Mouse (Mus musculus) CH12.LX (cell line): ENCODE data around the gene Dtl. TPM values are rescaled to one million over a fixed set of nuclear protein-coding genes. Genes with fewer than 3 reads are reported as not detected.

Experiments used
- DNase-seq: peaks from one replicate; pipeline ENCODE4 v3.0.0-alpha.2; 2013; ENCODE audit errors: extremely low read depth
- H3K27ac ChIP-seq: 2 replicates; pipeline ENCODE4 v1.5.1; 2012; ENCODE audit warnings: low read depth, mild to moderate bottlenecking, control low read depth, moderate library complexity; ENCODE audit not compliant: insufficient read depth
- H3K27me3 ChIP-seq: replicated peaks from 2 replicates; pipeline ENCODE3; 2012; ENCODE audit warnings: inconsistent platforms
- H3K36me3 ChIP-seq, 2 experiments: replicated peaks in 1 of 2; 2 replicates each; pipeline versions ENCODE3 to v1.6.1; 2012; ENCODE audit warnings: inconsistent platforms in 1 of 2, low read length in 1 of 2, mild to moderate bottlenecking in 1 of 2, mixed read lengths in 1 of 2, moderate library complexity in 1 of 2; ENCODE audit not compliant: control insufficient read depth in 1 of 2, insufficient read depth in 1 of 2
- H3K4me1 ChIP-seq, 2 experiments: 2 replicates each; pipeline ENCODE4 v1.6.1; 2012; ENCODE audit warnings: inconsistent platforms in 1 of 2, moderate library complexity in 1 of 2; ENCODE audit not compliant: insufficient read depth in 2 of 2, control insufficient read depth in 1 of 2
- H3K4me2 ChIP-seq: 2 replicates; pipeline ENCODE4 v1.6.1; 2012; ENCODE audit warnings: low read depth, mild to moderate bottlenecking, control low read depth; ENCODE audit not compliant: poor library complexity, insufficient read depth, severe bottlenecking
- H3K4me3 ChIP-seq, 3 experiments: fragments of 150-350 bp in 1 of 3; sonication (generic) in 1 of 3; replicated peaks in 1 of 3; 2 replicates each; pipeline versions ENCODE3 to v1.5.1; 2011 to 2012; ENCODE audit warnings: low read depth in 2 of 3, low read length in 2 of 3, mild to moderate bottlenecking in 2 of 3, moderate library complexity in 2 of 3, control low read depth in 1 of 3, improper control_type of control experiment in 1 of 3, inconsistent platforms in 1 of 3, mixed read lengths in 1 of 3; ENCODE audit not compliant: poor library complexity in 1 of 3
- H3K79me2 ChIP-seq: replicated peaks from 2 replicates; pipeline ENCODE4 v1.6.1; 2012; ENCODE audit warnings: mild to moderate bottlenecking, moderate library complexity; ENCODE audit not compliant: control insufficient read depth, poor library complexity, insufficient read depth, severe bottlenecking; ENCODE audit errors: extremely low read depth
- H3K9ac ChIP-seq: 2 replicates; pipeline ENCODE4 v1.6.1; 2012; ENCODE audit warnings: low read depth, mild to moderate bottlenecking, control low read depth, moderate library complexity; ENCODE audit not compliant: insufficient read depth
- H3K9me3 ChIP-seq: replicated peaks from 2 replicates; pipeline ENCODE3; 2012; ENCODE audit warnings: low read length, inconsistent platforms, mixed read lengths
- CHD2 ChIP-seq: IDR thresholded peaks from 2 replicates; pipeline ENCODE4 v1.6.1; 2011; ENCODE audit warnings: low read length, improper control_type of control experiment
- CTCF ChIP-seq, 2 experiments: IDR thresholded peaks in 1 of 2; conservative IDR thresholded peaks in 1 of 2; 2 replicates each; pipeline ENCODE4 v1.5.1; 2011 to 2012; ENCODE audit warnings: low read depth in 2 of 2, low read length in 2 of 2, improper control_type of control experiment in 1 of 2, inconsistent platforms in 1 of 2, mild to moderate bottlenecking in 1 of 2, moderate library complexity in 1 of 2
- E2F4 ChIP-seq: IDR thresholded peaks from 2 replicates; pipeline ENCODE4 v1.6.1; 2011; ENCODE audit warnings: low read depth, low read length, improper control_type of control experiment; ENCODE audit not compliant: insufficient replicate concordance
- ELF1 ChIP-seq: IDR thresholded peaks from 2 replicates; pipeline ENCODE4 v1.6.1; 2014; ENCODE audit warnings: low read depth, mild to moderate bottlenecking, inconsistent platforms, low read length, improper control_type of control experiment
- EP300 ChIP-seq: IDR thresholded peaks from 2 replicates; pipeline ENCODE4 v1.6.1; 2011; ENCODE audit warnings: low read length, improper control_type of control experiment
- ETS1 ChIP-seq: conservative IDR thresholded peaks from 2 replicates; pipeline ENCODE4 v1.6.1; 2012; ENCODE audit warnings: low read depth, mild to moderate bottlenecking, inconsistent platforms, low read length, improper control_type of control experiment, moderate library complexity
- GABPA ChIP-seq: IDR thresholded peaks from 2 replicates; pipeline ENCODE4 v1.6.1; 2012; ENCODE audit warnings: low read depth, low read length, improper control_type of control experiment, inconsistent platforms; ENCODE audit not compliant: insufficient replicate concordance
- HCFC1 ChIP-seq: IDR thresholded peaks from 2 replicates; pipeline ENCODE4 v1.6.1; 2012; ENCODE audit warnings: low read depth, mild to moderate bottlenecking, inconsistent platforms, low read length, improper control_type of control experiment
- IRF4 ChIP-seq: IDR thresholded peaks from 2 replicates; pipeline ENCODE4 v1.6.1; 2014; ENCODE audit warnings: low read depth, mild to moderate bottlenecking, inconsistent platforms, low read length, improper control_type of control experiment
- JUN ChIP-seq: IDR thresholded peaks from 2 replicates; pipeline ENCODE4 v1.6.1; 2011; ENCODE audit warnings: low read depth, mild to moderate bottlenecking, low read length, improper control_type of control experiment, moderate library complexity; ENCODE audit not compliant: insufficient read depth
- KAT2A ChIP-seq: IDR thresholded peaks from 2 replicates; pipeline ENCODE4 v1.6.1; 2012; ENCODE audit warnings: low read length, improper control_type of control experiment, inconsistent platforms; ENCODE audit not compliant: insufficient replicate concordance
- MAZ ChIP-seq: IDR thresholded peaks from 2 replicates; pipeline ENCODE4 v1.6.1; 2012; ENCODE audit warnings: low read depth, mild to moderate bottlenecking, inconsistent platforms, low read length, improper control_type of control experiment, moderate library complexity
- MEF2A ChIP-seq: IDR thresholded peaks from 2 replicates; pipeline ENCODE4 v1.6.1; 2014; ENCODE audit warnings: low read depth, mild to moderate bottlenecking, inconsistent platforms, low read length, improper control_type of control experiment, borderline replicate concordance
- NELFE ChIP-seq: IDR thresholded peaks from 2 replicates; pipeline ENCODE4 v1.6.1; 2011; ENCODE audit warnings: low read depth, low read length, improper control_type of control experiment
- NRF1 ChIP-seq: IDR thresholded peaks from 2 replicates; pipeline ENCODE4 v1.6.1; 2014; ENCODE audit warnings: low read depth, mild to moderate bottlenecking, inconsistent platforms, low read length, improper control_type of control experiment, moderate library complexity
- PAX5 ChIP-seq: IDR thresholded peaks from 2 replicates; pipeline ENCODE4 v1.6.1; 2012; ENCODE audit warnings: low read length, inconsistent platforms, mixed read lengths
- POLR2A ChIP-seq: IDR thresholded peaks from 2 replicates; pipeline ENCODE4 v1.6.1; 2011; ENCODE audit warnings: low read depth, mild to moderate bottlenecking, improper control_type of control experiment, low read length
- POLR2AphosphoS2 ChIP-seq: IDR thresholded peaks from 2 replicates; pipeline ENCODE4 v1.6.1; 2011; ENCODE audit warnings: low read depth, low read length, improper control_type of control experiment
- RAD21 ChIP-seq: IDR thresholded peaks from 2 replicates; pipeline ENCODE4 v1.6.1; 2011; ENCODE audit warnings: low read depth, mild to moderate bottlenecking, low read length, improper control_type of control experiment, moderate library complexity
- RCOR1 ChIP-seq: conservative IDR thresholded peaks from 2 replicates; pipeline ENCODE4 v1.6.1; 2012; ENCODE audit warnings: low read depth, mild to moderate bottlenecking, inconsistent platforms, low read length, improper control_type of control experiment
- UBTF ChIP-seq: IDR thresholded peaks from 2 replicates; pipeline ENCODE4 v1.6.1; 2012; ENCODE audit warnings: low read depth, mild to moderate bottlenecking, inconsistent platforms, low read length, improper control_type of control experiment, moderate library complexity
- USF2 ChIP-seq: conservative IDR thresholded peaks from 2 replicates; pipeline ENCODE4 v1.6.1; 2011; ENCODE audit warnings: low read depth, low read length, improper control_type of control experiment
- ZKSCAN1 ChIP-seq: IDR thresholded peaks from 2 replicates; pipeline ENCODE4 v1.6.1; 2012; ENCODE audit warnings: low read depth, inconsistent platforms, low read length, improper control_type of control experiment, borderline replicate concordance
- ZMIZ1 ChIP-seq: IDR thresholded peaks from 2 replicates; pipeline ENCODE4 v1.6.1; 2012; ENCODE audit warnings: low read depth, mild to moderate bottlenecking, inconsistent platforms, low read length, improper control_type of control experiment
- ZNF384 ChIP-seq: IDR thresholded peaks from 2 replicates; pipeline ENCODE4 v1.6.1; 2012; ENCODE audit warnings: low read depth, low read length, improper control_type of control experiment, inconsistent platforms
- dilution Hi-C: fragments of 300-500 bp; cut with MboI; formaldehyde crosslinking; loops from 2 replicates; pipeline ENCODE4 v1.14.3; 2020; ENCODE audit warnings: low sequenced_read_pairs; ENCODE audit not compliant: extremely low pct_unique_long_range_greater_than_20kb, extremely low pct_ligation_motif_present
- in situ Hi-C: fragments of 300-500 bp; cut with MboI; formaldehyde crosslinking; loops from 3 replicates; pipeline ENCODE4 v1.14.3; 2019; ENCODE audit warnings: low sequenced_read_pairs, low pct_ligation_motif_present, low pct_unique_long_range_greater_than_20kb, mixed read lengths
- polyA plus RNA-seq: library from polyadenylated mRNA; unstranded; fragments of >175 nt; gene quantifications from 2 replicates; pipeline ENCODE4 v1.2.1, GENCODE M21; 2012; ENCODE audit warnings: low read depth; ENCODE audit not compliant: insufficient read length
- total RNA-seq, 2 experiments: library from RNA; depleted of rRNA; stranded (reverse); fragments of 300-350 nt in 1 of 2; fragments of >200 nt in 1 of 2; gene quantifications; 2 replicates each; pipeline ENCODE4 v1.2.3; 2012 to 2014

Dtl gene
- total and polyA plus RNA-seq, 3 experiments, result 31.8 to 65.2 (median 37.9) TPM

DNA sequence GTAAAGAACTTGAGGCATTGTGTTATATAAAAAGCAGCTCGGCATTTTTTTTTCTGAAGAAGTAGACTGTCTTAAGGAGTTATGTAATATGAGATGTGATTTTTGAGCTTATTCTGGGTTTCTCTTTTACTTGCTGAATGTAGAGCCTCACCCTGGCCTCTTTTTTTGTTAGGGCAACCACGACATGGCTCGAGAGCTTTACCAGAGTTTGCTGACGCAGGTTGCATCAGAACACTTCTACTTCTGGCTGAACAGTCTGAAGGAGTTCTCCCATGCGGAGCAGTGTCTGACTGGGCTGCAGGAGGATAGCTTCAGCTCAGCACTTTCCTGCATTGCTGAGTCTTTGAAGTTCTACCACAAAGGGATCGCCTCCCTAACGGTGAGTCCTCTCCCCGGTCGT, 36.3 kb upstream of the Dtl start:
- Histone ChIP-seq H3K4me1 (peaks cover 8 to 13% of the 10 kb centered on the region in 2 experiments), H3K9me3 (no peaks in the 10 kb centered on the region), H3K4me3 (no peak overlapping the region), H3K9ac (no peak overlapping the region), H3K4me2 (no peak overlapping the region), H3K27me3 (no peaks in the 10 kb centered on the region), H3K79me2 (no peaks in the 10 kb centered on the region), H3K36me3 (peaks cover 82 to 94% of the 10 kb centered on the region in 2 experiments), H3K27ac (no peak overlapping the region)
- no peak for DNase-seq
- TF ChIP-seq HCFC1 (no peak), ZKSCAN1 (no peak), NELFE (no peak), IRF4 (no peak), ZMIZ1 (no peak), ZNF384 (no peak), MEF2A (no peak)
- in situ Hi-C loops (loop anchor here (25.0 kb wide), 1 partner anchor 101 kb away; the partner anchor contains the start of gene Lpgat1), dilution Hi-C loops (no loop called here)

DNA sequence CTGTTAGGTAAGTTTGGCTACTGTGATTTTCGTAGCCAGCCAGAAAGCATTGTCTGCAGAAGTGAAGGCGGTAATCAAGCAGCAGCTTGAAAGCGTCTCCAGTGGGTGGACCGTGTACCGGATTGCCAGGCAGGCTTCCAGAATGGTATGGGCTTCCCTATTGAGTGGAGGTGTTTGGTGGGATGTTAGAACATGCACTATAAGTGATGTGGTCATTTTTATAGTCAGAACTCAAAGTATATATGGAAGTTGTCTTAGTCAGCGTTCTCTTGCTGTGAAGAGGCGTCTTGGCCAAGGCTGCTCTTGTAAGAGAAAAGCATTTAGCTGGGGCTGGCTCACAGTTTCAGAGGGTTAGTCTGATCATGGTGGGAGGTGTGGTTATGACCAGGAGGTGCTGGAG, 35.0 kb upstream of the Dtl start:
- Histone ChIP-seq H3K79me2 (no peaks in the 10 kb centered on the region), H3K4me2 (no peak overlapping the region), H3K4me3 (no peak overlapping the region), H3K4me1 (peaks cover 13 to 27% of the 10 kb centered on the region in 2 experiments), H3K36me3 (peaks cover 82 to 95% of the 10 kb centered on the region in 2 experiments), H3K9me3 (no peaks in the 10 kb centered on the region), H3K27me3 (no peaks in the 10 kb centered on the region), H3K9ac (no peak overlapping the region), H3K27ac (no peak overlapping the region)
- TF ChIP-seq POLR2AphosphoS2, result no peak
- TF ChIP-seq NELFE, result no peak
- TF ChIP-seq UBTF, result no peak
- DNase-seq, result no peak
- in situ Hi-C loops, result loop anchor here (25.0 kb wide), 1 partner anchor 102 kb away; the partner anchor contains the start of gene Lpgat1
- dilution Hi-C loops, result no loop called here

DNA sequence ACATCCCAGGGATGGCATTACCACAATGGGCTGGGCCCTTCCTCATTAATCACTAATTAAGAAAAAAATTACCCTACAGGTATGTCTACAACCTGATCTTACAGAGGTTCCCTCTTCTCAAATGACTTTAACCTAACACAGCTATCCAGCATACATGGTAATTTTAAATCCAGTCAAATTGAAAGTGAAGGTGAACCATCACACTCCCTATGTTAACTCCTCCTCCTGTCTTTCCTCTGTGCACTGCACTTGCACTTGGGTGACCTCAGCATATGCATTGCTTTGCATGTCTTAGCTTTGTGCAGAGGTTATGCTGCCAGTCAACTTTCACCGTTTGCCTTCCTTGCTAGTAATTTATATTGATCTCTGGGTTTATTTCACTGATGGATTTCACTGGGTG, 34.2 kb upstream of the Dtl start:
- H3K79me2 ChIP-seq, result no peaks in the 10 kb centered on the region
- in situ Hi-C loops, result loop anchor here (25.0 kb wide), 1 partner anchor 103 kb away; the partner anchor contains the start of gene Lpgat1
- no peak for TF ChIP-seq CTCF (conservative IDR thresholded peaks at IDR 0.05 in 1 of 2, IDR thresholded peaks at IDR 0.05 in 1 of 2; ENCODE audit: low read depth in 2 of 2, low read length in 2 of 2)
- peak; percentile 92 for TF ChIP-seq IRF4
- no peak for TF ChIP-seq MAZ
- TF ChIP-seq USF2, result no peak
- no peak for TF ChIP-seq RCOR1
- TF ChIP-seq PAX5, result no peak
- TF ChIP-seq NRF1, result no peak
- TF ChIP-seq ELF1, result no peak
- TF ChIP-seq JUN, result peak; percentile 65
- TF ChIP-seq POLR2A, result no peak
- no peak for TF ChIP-seq NELFE
- TF ChIP-seq POLR2AphosphoS2, result no peak
- no peak for TF ChIP-seq MEF2A
- TF ChIP-seq EP300, result peak; percentile 58
- TF ChIP-seq UBTF, result no peak
- no peak for TF ChIP-seq RAD21
- TF ChIP-seq E2F4, result no peak
- TF ChIP-seq KAT2A, result no peak
- TF ChIP-seq CHD2, result 0 out of 2 replicates have a peak, but pooled peaks have one; percentile 11
- peak; percentile 49; the same call in 1 of the 2 replicates for TF ChIP-seq ETS1
- no peak for TF ChIP-seq GABPA
- no peak for TF ChIP-seq ZKSCAN1

More for the DNA sequence above, 34.2 kb upstream of the Dtl start:
- peaks cover 83 to 95% of the 10 kb centered on the region in 2 experiments for H3K36me3 ChIP-seq
- H3K4me3 ChIP-seq, result no peak overlapping the region
- H3K9me3 ChIP-seq, result no peaks in the 10 kb centered on the region
- no peak overlapping the region for H3K27ac ChIP-seq
- no peak overlapping the region for H3K9ac ChIP-seq
- H3K4me1 ChIP-seq, result peaks cover 13 to 34% of the 10 kb centered on the region in 2 experiments
- peak; percentile 56 for DNase-seq
- no peaks in the 10 kb centered on the region for H3K27me3 ChIP-seq
- H3K4me2 ChIP-seq, result no peak overlapping the region
- dilution Hi-C loops, result no loop called here
